Mouse (Mus musculus): ENCODE results near the gene Sgms2.

GRCm38 (mm10) chr3:131488403-131488802 lies 2.8 kb downstream of the Sgms2 start:
- no peak for TF ChIP-seq CTCF (IDR thresholded peaks at IDR 0.05; ENCODE audit: low read depth)
- TF ChIP-seq EP300 (IDR thresholded peaks at IDR 0.05; ENCODE audit: low read depth) = no peak

Data from heart, postnatal 0 days (tissue).